Mouse (Mus musculus): ENCODE data around the gene Zmynd10. TPM values are rescaled to one million over a fixed set of nuclear protein-coding genes. Genes with fewer than 3 reads are reported as not detected.
A peak's percentile ranks its signal among the peaks of the same experiment; 100 is the strongest.

The Zmynd10 gene
- polyA plus RNA-seq, 1 experiment from 2014 or later: 1.2 TPM

DNA sequence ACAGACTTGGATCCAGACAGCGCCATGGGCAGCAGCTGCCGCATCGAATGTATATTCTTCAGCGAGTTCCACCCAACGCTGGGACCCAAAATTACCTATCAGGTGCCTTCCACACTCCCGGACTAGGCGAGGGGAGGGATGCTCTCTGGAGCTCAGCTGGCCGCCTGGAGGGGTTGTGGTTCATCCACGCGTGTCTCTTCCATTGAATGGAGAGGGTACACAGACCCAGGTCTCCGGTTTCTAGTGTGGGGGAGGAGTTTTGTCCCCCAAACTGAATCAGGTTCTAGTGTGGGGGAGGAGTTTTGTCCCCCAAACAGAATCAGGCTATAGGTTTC lies 4.8 kb upstream of the Zmynd10 start:
- Histone ChIP-seq H3K27ac (replicated peaks) (peak overlapping the region; percentile 75), H3K36me3 (replicated peaks) (peaks cover 53% of the 10 kb centered on the region), H3K4me3 (peak overlapping the region; percentile 66), H3K9me3 (no peaks in the 10 kb centered on the region), H3K27me3 (replicated peaks; ENCODE audit: low read depth, poor library complexity, severe bottlenecking) (peaks cover 1% of the 10 kb centered on the region; the same call in 1 of the 2 replicates), H3K4me1 (peaks cover 57% of the 10 kb centered on the region)
- under 1% methylated on average over 11 of the region's 11 CpGs for WGBS
- DNase-seq (ENCODE audit: low spot score): no peak

DNA sequence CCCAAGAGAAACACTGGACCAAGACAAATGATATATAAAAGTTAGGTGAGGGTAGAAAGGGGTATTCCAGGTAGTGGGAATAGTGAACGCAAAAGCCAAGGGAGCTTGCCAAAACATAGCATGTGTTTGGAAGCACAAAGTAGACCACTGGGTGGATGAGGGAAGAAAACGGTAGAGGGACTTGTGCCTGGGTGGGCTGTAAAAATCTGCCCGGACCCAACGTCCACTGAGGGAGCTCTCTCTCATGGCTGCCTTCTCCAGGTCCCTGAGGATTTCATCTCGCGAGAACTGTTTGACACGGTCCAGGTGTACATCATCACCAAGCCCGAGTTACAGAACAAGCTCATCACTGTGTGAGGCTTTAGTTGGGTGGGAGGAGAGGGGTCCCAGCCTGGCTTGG lies 4.4 kb upstream of the Zmynd10 start:
- 48% methylated on average over 8 of the region's 8 CpGs for WGBS
- no peak for DNase-seq (ENCODE audit: low spot score)
- Histone ChIP-seq H3K36me3 (replicated peaks) (peaks cover 49% of the 10 kb centered on the region), H3K4me3 (peak overlapping the region; percentile 66), H3K27ac (replicated peaks) (peak overlapping the region; percentile 75; the same call in 1 of the 2 replicates), H3K4me1 (peaks cover 59% of the 10 kb centered on the region), H3K9me3 (no peaks in the 10 kb centered on the region), H3K27me3 (replicated peaks; ENCODE audit: low read depth, poor library complexity, severe bottlenecking) (peaks cover 5% of the 10 kb centered on the region; the same call in 1 of the 2 replicates)

DNA sequence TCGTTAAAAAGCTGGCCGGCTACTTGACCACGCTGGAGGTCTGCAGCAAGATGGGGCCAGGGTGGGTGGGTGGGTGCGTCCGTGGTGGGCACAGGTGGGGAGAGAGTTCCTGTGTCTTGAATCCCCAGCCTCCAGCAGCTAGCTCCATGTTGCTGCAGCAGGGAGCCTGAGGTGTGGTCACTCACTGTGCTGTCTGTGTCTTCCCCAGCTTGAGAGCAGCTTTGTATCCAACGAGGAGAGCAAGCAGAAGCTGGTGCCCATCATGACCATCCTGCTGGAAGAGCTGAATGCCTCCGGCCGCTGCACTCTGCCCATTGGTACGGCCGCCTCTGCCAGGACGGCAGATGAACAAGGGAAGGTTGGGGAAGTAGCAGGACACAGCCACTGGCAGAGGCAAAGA lies 3.8 kb upstream of the Zmynd10 start:
- H3K36me3 ChIP-seq (replicated peaks): peaks cover 43% of the 10 kb centered on the region
- WGBS: 84% methylated on average over 11 of the region's 11 CpGs
- peaks cover 11% of the 10 kb centered on the region; the same call in 1 of the 2 replicates for H3K27me3 ChIP-seq (replicated peaks; ENCODE audit: low read depth, poor library complexity, severe bottlenecking)
- no peak overlapping the region for H3K27ac ChIP-seq (replicated peaks)
- peak overlapping the region; percentile 66 for H3K4me3 ChIP-seq
- H3K9me3 ChIP-seq: no peaks in the 10 kb centered on the region
- peaks cover 60% of the 10 kb centered on the region for H3K4me1 ChIP-seq
- no peak for DNase-seq (ENCODE audit: low spot score)

DNA sequence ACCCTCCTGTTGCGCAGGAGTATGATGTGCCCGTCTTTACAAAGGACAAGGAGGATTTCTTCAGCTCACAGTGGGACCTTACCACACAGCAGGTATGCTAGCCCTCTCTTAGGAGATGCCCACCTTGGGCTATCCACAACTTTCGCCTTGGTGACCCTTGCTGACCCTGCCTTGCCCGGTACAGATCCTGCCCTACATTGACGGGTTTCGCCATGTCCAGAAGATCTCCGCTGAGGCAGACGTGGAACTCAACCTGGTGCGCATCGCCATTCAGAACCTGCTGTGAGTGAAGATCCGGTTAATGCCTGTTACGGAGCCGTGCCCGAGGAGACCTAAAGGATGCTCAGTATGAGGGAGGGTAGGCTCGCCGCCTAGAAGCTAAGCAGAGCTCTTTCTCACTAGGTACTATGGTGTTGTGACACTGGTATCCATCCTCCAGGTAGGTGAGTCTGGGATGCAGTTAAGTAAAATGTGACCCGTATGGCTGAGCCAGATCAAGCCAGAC lies 2.9 kb upstream of the Zmynd10 start:
- no peak for DNase-seq (ENCODE audit: low spot score)
- Histone ChIP-seq H3K36me3 (replicated peaks) (peaks cover 34% of the 10 kb centered on the region), H3K27me3 (replicated peaks; ENCODE audit: low read depth, poor library complexity, severe bottlenecking) (peaks cover 20% of the 10 kb centered on the region), H3K4me1 (peaks cover 60% of the 10 kb centered on the region), H3K27ac (replicated peaks) (no peak overlapping the region), H3K9me3 (no peaks in the 10 kb centered on the region), H3K4me3 (no peak overlapping the region)
- WGBS: 95% methylated on average over 17 of the region's 17 CpGs

DNA sequence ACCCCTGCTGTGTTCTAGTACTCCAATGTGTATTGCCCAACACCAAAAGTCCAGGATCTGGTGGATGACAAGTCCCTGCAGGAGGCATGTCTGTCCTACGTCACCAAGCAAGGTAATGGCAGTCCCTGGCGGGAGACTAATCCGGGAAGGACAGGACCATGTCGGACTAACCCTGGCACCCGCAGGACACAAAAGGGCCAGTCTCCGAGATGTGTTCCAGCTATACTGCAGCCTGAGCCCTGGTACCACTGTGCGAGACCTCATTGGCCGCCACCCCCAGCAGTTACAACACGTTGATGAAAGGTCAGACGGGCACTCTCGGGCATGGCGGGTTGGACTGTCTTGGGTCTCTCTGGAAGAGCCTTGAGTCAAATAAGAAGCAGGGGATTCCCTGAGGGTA lies 2.4 kb upstream of the Zmynd10 start:
- Histone ChIP-seq H3K36me3 (replicated peaks) (peaks cover 29% of the 10 kb centered on the region), H3K27me3 (replicated peaks; ENCODE audit: low read depth, poor library complexity, severe bottlenecking) (peaks cover 25% of the 10 kb centered on the region), H3K4me3 (0 out of 2 replicates have a peak overlapping the region, but pooled peaks have one; percentile 6), H3K4me1 (peaks cover 62% of the 10 kb centered on the region), H3K27ac (replicated peaks) (no peak overlapping the region), H3K9me3 (no peaks in the 10 kb centered on the region)
- 93% methylated on average over 12 of the region's 12 CpGs for WGBS
- no peak for DNase-seq (ENCODE audit: low spot score)

DNA sequence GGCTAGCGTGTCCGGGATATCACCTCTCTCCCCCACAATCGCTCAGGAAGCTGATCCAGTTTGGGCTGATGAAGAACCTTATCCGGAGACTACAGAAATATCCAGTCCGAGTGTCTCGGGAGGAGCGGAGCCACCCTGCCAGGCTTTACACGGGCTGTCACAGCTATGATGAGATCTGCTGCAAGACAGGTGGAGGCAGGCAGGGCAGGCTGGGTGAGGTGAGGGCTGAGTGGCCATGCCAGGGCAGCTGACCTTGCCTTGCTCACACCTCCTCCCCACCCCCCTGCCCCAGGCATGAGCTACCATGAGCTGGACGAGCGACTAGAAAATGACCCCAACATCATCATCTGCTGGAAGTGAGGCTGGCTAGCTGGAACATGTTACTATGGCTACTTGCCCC lies 1.9 kb upstream of the Zmynd10 start:
- no peaks in the 10 kb centered on the region for H3K9me3 ChIP-seq
- WGBS: 87% methylated on average over 10 of the region's 10 CpGs
- DNase-seq (ENCODE audit: low spot score): no peak
- H3K36me3 ChIP-seq (replicated peaks): peaks cover 24% of the 10 kb centered on the region
- H3K27ac ChIP-seq (replicated peaks): no peak overlapping the region
- H3K4me3 ChIP-seq: no peak overlapping the region
- peaks cover 64% of the 10 kb centered on the region for H3K4me1 ChIP-seq
- peaks cover 30% of the 10 kb centered on the region for H3K27me3 ChIP-seq (replicated peaks; ENCODE audit: low read depth, poor library complexity, severe bottlenecking)

DNA sequence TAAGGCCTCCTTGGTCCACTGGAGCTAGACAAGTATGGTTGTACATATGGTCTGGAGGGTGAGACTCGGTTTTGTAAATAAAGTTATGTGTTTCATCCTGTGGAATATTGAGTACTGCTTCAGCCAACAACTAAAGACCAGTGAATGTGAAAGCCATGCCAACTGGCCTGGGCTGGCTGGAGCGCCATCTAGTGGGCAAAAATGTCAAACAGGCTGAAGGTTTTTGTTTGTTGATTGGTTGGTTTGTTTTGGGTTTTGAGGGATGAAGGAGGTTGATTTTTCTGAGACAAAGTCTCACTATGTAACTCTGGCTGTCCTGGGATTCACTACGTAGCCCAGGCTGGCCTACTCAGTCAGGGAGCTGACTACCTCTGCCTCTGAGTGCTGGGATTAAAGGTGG lies 1.5 kb upstream of the Zmynd10 start:
- DNase-seq (ENCODE audit: low spot score): peak; percentile 82
- H3K27me3 ChIP-seq (replicated peaks; ENCODE audit: low read depth, poor library complexity, severe bottlenecking): peaks cover 34% of the 10 kb centered on the region
- no peak overlapping the region for H3K4me3 ChIP-seq
- no peaks in the 10 kb centered on the region for H3K9me3 ChIP-seq
- H3K27ac ChIP-seq (replicated peaks): no peak overlapping the region
- peaks cover 23% of the 10 kb centered on the region for H3K36me3 ChIP-seq (replicated peaks)
- WGBS: 4% methylated on average over 3 of the region's 3 CpGs
- peaks cover 64% of the 10 kb centered on the region for H3K4me1 ChIP-seq

DNA sequence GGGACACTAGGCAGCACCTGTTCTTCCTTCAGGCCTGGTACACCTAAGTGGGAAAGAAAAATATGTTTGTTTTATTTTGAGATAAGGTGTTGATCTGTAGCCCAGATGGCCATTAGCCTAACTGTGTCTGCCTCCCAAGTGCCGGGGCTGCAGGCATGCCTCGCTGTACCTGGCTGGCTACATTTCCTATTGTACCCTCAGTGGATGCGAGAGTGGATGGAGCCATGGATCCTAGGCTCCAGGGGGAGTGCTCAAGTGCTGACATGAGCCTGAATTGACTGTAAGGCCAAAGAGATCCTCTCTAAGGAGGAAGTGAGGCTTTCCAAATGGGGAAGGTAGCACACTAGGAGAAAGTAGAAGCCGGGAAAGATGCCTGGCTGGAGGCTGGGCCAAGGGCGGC lies 859 bp downstream of the Zmynd10 start:
- H3K9me3 ChIP-seq: no peaks in the 10 kb centered on the region
- peaks cover 57% of the 10 kb centered on the region for H3K27me3 ChIP-seq (replicated peaks; ENCODE audit: low read depth, poor library complexity, severe bottlenecking)
- H3K4me1 ChIP-seq: peaks cover 67% of the 10 kb centered on the region
- no peak overlapping the region for H3K27ac ChIP-seq (replicated peaks)
- 76% methylated on average over 5 of the region's 5 CpGs for WGBS
- H3K36me3 ChIP-seq (replicated peaks): peaks cover 23% of the 10 kb centered on the region
- no peak overlapping the region for H3K4me3 ChIP-seq
- DNase-seq (ENCODE audit: low spot score): no peak

DNA sequence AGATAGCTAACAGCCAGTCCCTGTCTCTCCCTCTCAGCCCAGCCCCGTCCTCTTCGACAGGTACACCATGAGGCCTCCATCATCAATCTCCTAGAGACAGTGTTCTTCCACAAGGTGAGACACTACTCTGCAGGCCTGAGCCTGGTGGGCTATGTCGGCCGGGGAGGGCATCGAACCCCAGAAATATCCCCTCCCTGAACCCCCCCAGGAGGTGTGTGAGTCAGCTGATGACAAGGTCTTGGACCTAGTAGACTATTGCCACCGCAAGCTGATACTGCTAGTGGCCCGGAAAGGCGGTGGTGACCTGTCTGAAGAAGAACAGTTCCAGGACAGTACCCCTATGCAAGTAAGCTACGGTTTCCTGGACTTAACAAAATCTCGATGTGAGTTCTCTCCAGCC lies 1.7 kb downstream of the Zmynd10 start:
- DNase-seq (ENCODE audit: low spot score): no peak
- peaks cover 62% of the 10 kb centered on the region for H3K27me3 ChIP-seq (replicated peaks; ENCODE audit: low read depth, poor library complexity, severe bottlenecking)
- H3K27ac ChIP-seq (replicated peaks): no peak overlapping the region
- no peak overlapping the region for H3K4me3 ChIP-seq
- peaks cover 70% of the 10 kb centered on the region for H3K4me1 ChIP-seq
- no peaks in the 10 kb centered on the region for H3K9me3 ChIP-seq
- peaks cover 16% of the 10 kb centered on the region for H3K36me3 ChIP-seq (replicated peaks)
- 88% methylated on average over 10 of the region's 10 CpGs for WGBS

DNA sequence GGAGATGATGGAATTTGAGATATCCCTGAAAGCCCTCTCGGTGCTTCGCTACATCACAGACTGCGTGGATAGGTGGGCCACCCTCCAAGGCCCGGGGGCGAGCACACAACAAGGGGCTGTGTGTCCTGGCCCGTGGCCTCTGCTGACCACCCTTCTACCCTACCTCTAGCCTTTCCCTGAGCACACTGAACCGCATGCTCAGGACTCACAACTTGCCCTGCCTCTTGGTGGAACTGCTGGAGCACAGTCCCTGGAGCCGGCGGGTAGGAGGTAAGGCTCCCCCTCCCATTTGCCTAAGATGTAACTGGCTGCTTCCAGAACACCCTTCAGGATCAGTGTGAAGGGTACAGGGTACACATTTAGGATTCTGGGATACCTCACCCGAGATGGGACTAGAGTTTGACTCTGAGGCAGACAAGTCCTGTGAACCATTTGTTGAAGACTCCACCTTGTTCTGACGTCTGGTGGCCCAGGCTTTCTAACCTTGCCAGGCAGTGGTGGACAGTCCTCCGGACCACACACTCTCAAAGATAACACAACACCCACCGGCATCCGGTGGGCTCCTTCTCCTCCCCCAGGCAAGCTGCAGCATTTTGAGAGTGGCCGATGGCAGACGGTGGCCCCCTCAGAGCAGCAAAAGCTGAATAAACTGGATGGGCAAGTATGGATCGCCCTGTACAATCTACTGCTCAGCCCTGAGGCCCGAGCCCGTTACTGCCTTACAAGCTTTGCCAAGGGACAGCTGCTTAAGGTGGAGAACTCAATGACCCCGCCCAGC lies 2.4 kb downstream of the Zmynd10 start:
- H3K27ac ChIP-seq (replicated peaks): peak overlapping the region; percentile 10; the same call in 1 of the 2 replicates
- H3K4me1 ChIP-seq: peaks cover 75% of the 10 kb centered on the region
- H3K4me3 ChIP-seq: 0 out of 2 replicates have a peak overlapping the region, but pooled peaks have one; percentile 85
- peaks cover 62% of the 10 kb centered on the region for H3K27me3 ChIP-seq (replicated peaks; ENCODE audit: low read depth, poor library complexity, severe bottlenecking)
- DNase-seq (ENCODE audit: low spot score): no peak
- no peaks in the 10 kb centered on the region for H3K9me3 ChIP-seq
- peaks cover 9% of the 10 kb centered on the region for H3K36me3 ChIP-seq (replicated peaks)
- 82% methylated on average over 20 of the region's 20 CpGs for WGBS

DNA sequence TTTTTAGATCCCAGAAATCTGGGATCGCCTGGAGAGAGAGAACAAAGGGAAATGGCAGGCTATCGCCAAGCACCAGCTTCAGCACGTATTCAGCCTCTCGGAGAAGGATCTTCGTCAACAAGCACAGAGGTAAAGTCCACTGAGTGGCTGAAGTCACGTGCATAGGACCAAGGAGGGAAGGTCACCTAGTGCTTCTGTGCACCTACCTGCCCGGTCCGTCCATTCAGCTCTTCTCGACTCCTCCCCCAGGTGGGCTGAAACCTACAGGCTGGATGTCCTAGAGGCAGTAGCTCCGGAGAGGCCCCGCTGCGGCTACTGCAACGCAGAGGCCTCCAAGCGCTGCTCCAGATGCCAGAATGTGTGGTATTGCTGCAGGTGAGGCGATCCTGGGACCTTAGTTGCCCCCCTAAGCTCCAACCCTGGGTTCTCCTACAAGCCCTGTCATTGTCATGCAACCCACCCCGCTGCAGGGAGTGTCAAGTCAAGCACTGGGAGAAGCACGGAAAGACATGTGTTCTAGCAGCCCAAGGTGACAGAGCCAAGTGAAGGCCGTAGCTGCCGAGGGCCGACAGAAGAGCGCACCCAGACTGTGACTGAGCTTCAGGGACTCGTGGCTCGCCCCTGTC lies 3.5 kb downstream of the Zmynd10 start:
- DNase-seq (ENCODE audit: low spot score): no peak
- Histone ChIP-seq H3K9me3 (no peaks in the 10 kb centered on the region), H3K4me1 (peaks cover 75% of the 10 kb centered on the region), H3K36me3 (replicated peaks) (no peaks in the 10 kb centered on the region), H3K4me3 (peak overlapping the region; percentile 85), H3K27ac (replicated peaks) (peak overlapping the region; percentile 88), H3K27me3 (replicated peaks; ENCODE audit: low read depth, poor library complexity, severe bottlenecking) (peaks cover 62% of the 10 kb centered on the region)
- 20% methylated on average over 23 of the region's 23 CpGs for WGBS

DNA sequence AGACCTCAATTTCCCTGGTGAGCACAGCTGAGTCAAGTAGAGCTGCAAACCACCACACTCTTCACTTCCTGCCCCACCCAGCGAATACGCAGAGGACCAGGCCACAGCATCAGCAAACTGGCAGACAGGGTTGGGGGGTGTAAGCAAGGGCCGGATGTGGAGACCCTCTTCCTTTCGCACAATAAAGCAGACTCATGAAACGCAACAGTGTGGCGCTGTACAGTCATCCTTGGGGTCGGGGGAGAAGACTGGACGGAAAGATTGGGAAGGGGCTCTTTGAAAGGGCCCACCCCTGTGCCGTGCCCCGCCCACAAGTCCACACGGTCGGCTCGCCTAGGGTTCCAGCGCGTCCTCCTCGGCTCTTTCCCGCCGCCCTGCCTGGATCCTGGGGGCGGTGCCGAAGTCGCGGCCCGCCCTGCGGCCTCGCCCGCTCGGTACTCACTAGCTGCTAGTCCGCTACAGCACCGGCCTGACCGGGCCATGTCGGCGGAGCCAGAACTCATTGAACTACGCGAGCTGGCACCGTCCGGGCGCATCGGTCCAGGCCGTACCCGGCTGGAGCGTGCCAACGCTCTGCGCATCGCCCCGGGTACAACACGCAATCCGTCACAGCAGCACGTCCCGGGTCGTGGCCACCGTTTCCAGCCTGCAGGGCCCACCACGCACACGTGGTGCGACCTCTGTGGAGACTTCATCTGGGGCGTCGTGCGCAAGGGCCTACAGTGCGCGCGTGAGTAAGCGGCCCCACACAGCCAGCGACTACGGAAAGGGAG lies 4.2 kb downstream of the Zmynd10 start, which contains the start of gene Rassf1:
Rassf1 (plus strand) TSS at position 439 of the 773 bp plus-strand sequence.
- Histone ChIP-seq H3K27ac (replicated peaks) (peak within 1 kb of the TSS; percentile 88), H3K4me3 (peak within 1 kb of the TSS; percentile 85), H3K36me3 (replicated peaks) (peaks cover 5% of the 10 kb centered on the region), H3K9me3 (no peaks in the 10 kb centered on the region), H3K27me3 (replicated peaks; ENCODE audit: low read depth, poor library complexity, severe bottlenecking) (peaks cover 62% of the 10 kb centered on the region), H3K4me1 (peaks cover 75% of the 10 kb centered on the region)
- DNase-seq (ENCODE audit: low spot score): peak; percentile 84
- WGBS: under 1% methylated on average over 63 of the region's 63 CpGs
